Mouse (Mus musculus) olfactory bulb, adult 2 months (tissue): ENCODE data around the gene Vamp8.

Experiments used
- CTCF ChIP-seq: fragments of 200-500 bp; IDR thresholded peaks from 2 replicates; pipeline ENCODE4 v1.5.1; 2012; ENCODE audit warnings: low read depth, mild to moderate bottlenecking, low read length, moderate library complexity; ENCODE audit not compliant: insufficient read depth
- POLR2A ChIP-seq: fragments of 200-500 bp; IDR thresholded peaks from 2 replicates; pipeline ENCODE4 v1.6.1; 2012; ENCODE audit warnings: mild to moderate bottlenecking, low read depth, low read length, moderate library complexity; ENCODE audit not compliant: insufficient read depth

GRCm38 (mm10) chr6:72387816-72388215 is 2.7 kb downstream of the Vamp8 start:
- no peak for TF ChIP-seq POLR2A
- TF ChIP-seq CTCF, result no peak
